Mouse (Mus musculus): ENCODE measurements at regions not wholly inside any gene's neighbourhood (a gene's known extent, or its start where the extent isn't known, plus 50 kb on each side); places are given as distances from the start of the nearest gene placed in this dataset.
"Not testable (repeated sequence)": the region's sequence is repeated elsewhere in the genome, so short reads cannot be mapped to it uniquely, and the experiment has no call there.

GRCm38 (mm10) chr13:50754911-50755310 lies 56.8 kb downstream of the Gm8765 start:
- DNase-seq: not testable (repeated sequence)

DNA sequence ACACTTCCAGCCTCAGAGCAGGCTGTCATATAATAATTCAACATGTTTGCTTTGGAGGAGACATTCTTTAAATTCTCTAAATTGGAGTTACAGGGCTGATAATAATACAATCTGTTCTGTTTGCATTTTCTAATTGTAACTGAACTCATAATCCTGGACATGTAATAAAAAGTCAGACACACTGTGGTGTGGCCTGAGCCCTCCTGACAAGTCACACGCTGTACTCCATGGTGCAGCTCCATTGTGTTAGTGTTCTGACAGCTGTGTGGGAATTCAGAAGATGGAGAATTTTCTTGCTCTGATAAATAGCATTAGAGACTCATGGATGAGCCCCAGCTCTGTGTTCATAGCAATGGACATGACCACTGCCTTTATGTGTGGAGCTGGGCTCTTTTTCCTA lies 58.2 kb downstream of the Gm8765 start:
- DNase-seq: not testable (repeated sequence)

GRCm38 (mm10) chr13:50764618-50765017 lies 66.5 kb downstream of the Gm8765 start:
- DNase-seq: peak in 1 of 2 experiments; percentile 4

DNA sequence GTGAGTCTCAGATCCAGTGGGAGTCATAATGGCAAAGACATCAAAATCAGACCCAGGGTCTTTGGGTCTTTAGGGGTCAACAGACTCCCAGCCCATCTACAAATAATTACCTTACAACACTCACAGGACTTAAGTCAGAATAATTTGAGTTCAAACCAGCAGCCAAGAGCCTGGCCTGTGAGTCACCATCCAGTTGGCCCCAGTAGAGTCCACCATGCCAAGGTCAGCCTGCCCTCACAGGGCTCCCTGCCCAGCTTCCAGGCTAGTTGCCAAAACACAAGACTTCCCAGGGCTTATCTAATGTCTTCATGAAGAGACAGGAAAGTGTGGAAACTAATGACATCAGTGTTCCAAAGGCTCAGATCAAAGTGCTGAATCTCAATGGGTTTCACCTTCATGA lies 81.9 kb downstream of the Gm8765 start:
- DNase-seq: peak; percentile 14 to 31

GRCm38 (mm10) chr13:50829879-50830550 lies 131.9 kb downstream of the Gm8765 start:
- peak in 1 of 2 experiments; percentile 0 for DNase-seq
